Mouse (Mus musculus): ENCODE data around the gene Slc22a5. TPM values are rescaled to one million over a fixed set of nuclear protein-coding genes. Genes with fewer than 3 reads are reported as not detected.
"Not testable (repeated sequence)": the region's sequence is repeated elsewhere in the genome, so short reads cannot be mapped to it uniquely, and the experiment has no call there.

The Slc22a5 gene
- total RNA-seq, 2 experiments from 2014 or later = 11.1 to 11.2 TPM

- DNase-seq = peak; percentile 37
These were observed 455 bp downstream of the Slc22a5 start for GRCm38 (mm10) chr11:53890906-53891504.

GRCm38 (mm10) chr11:53890225-53890624 is 1.2 kb downstream of the Slc22a5 start:
- DNase-seq = no peak
- intact Hi-C loops (cut with DNase I; ENCODE audit: low total_unique reads) = no loop called here

More at GRCm38 (mm10) chr11:53890906-53891504, 455 bp downstream of the Slc22a5 start:
- intact Hi-C loops (cut with DNase I; ENCODE audit: low total_unique reads) = no loop called here

DNA sequence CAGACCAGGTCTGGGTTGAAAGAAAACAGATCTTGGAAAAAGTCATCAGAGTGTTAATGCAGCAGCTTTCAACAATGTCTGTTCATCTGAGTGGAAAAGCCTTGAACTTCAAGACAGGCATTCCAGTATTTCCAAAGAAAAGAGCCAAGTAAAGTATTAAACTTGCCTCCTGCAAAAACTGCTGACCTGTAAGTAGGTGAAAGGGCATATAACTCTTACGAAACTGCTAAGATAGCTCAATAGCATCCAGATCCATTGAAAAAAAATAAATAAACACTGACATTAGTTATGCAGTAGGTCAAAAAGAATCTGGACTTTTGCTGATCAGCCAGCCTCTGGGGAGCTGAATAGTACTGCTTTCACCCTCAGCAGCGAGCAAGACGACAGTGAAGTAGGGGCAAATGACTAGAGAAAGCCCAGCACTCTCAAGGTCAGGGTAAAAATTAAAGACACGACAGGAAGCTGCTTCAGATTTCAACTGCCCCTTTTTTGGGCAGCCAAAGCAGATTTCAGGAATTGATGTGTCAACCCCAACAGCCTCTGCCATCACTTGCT is 2.3 kb downstream of the Slc22a5 start:
- intact Hi-C loops (cut with DNase I; ENCODE audit: low total_unique reads) = no loop called here
- no peak for DNase-seq

- no peak for DNase-seq
- intact Hi-C loops (cut with DNase I; ENCODE audit: low total_unique reads) = no loop called here
These were observed 3.2 kb downstream of the Slc22a5 start for GRCm38 (mm10) chr11:53888242-53888641.

- intact Hi-C loops (cut with DNase I; ENCODE audit: low total_unique reads) = no loop called here
- no peak for DNase-seq
These were observed 8.2 kb downstream of the Slc22a5 start for GRCm38 (mm10) chr11:53883287-53883686.

DNA sequence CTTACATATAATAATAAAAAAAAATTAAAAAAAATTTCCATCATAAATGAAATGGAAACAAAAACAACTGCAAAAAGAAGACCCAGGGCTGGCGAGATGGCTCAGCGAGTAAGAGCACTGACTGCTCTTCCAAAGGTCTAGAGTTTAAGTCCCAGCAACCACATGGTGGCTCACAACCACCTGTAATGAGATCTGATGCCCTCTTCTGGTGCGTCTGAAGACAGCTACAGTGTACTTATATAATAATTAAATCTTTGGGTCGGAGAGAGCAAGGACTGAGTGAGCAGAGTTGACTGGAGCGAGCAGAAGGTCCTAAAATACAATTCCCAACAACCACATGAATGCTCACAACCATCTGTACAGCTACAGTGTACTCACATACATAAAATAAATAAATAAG is 13.4 kb downstream of the Slc22a5 start:
- DNase-seq; intact Hi-C loops (cut with DNase I; ENCODE audit: low total_unique reads): not testable (repeated sequence)

- DNase-seq = no peak
- intact Hi-C loops (cut with DNase I; ENCODE audit: low total_unique reads) = no loop called here
These were observed 15.0 kb downstream of the Slc22a5 start for GRCm38 (mm10) chr11:53876488-53876887.

DNA sequence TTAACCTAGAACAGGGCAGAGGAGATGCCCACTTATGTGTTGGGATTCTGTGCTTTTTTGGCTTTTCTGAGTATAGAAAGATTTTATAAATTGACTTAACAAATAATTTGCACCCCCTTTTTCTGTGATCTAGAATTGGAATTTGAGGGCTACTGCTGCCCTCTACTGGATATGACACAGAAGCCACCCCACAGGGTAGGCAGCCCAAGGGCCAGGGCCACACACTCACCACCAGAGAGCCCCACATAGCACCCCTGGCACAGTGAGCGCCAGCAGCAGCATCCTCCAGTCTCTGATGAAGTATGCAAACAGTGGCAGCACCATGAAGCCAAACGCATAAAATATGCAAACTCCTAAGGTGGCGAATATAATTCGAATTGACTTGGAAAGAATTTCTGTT is 16.8 kb downstream of the Slc22a5 start:
- DNase-seq = no peak

GRCm38 (mm10) chr11:53873909-53874704 is 17.4 kb downstream of the Slc22a5 start:
- DNase-seq; intact Hi-C loops (cut with DNase I; ENCODE audit: low total_unique reads): not testable (repeated sequence)

More for the DNA sequence above, 16.8 kb downstream of the Slc22a5 start:
- intact Hi-C loops (cut with DNase I; ENCODE audit: low total_unique reads) = no loop called here

- DNase-seq = no peak
- intact Hi-C loops (cut with DNase I; ENCODE audit: low total_unique reads) = no loop called here
These were observed 19.5 kb downstream of the Slc22a5 start for GRCm38 (mm10) chr11:53871786-53872507.

DNA sequence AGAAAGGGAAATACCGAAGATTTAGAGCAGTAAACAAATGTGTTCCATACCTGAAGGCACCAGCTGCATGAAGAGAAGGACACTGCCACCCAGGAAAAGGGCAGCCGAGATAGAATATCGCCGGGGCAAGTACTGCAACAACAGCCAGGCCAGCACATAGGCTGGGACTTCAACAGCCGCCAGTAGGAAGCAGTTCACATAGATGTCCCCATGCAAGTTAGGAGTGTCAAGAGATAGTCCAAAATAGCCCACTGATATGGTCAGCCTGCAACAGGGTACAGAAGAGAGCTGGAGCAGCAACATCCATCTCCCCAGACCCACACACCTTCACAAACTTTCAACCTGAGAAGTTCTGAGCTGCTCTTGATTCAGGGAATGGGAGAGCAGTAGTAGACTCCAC is 22.3 kb downstream of the Slc22a5 start:
- intact Hi-C loops (cut with DNase I; ENCODE audit: low total_unique reads) = no loop called here
- DNase-seq = no peak

GRCm38 (mm10) chr11:53868323-53868722 is 23.1 kb downstream of the Slc22a5 start:
- DNase-seq; intact Hi-C loops (cut with DNase I; ENCODE audit: low total_unique reads): not testable (repeated sequence)

DNA sequence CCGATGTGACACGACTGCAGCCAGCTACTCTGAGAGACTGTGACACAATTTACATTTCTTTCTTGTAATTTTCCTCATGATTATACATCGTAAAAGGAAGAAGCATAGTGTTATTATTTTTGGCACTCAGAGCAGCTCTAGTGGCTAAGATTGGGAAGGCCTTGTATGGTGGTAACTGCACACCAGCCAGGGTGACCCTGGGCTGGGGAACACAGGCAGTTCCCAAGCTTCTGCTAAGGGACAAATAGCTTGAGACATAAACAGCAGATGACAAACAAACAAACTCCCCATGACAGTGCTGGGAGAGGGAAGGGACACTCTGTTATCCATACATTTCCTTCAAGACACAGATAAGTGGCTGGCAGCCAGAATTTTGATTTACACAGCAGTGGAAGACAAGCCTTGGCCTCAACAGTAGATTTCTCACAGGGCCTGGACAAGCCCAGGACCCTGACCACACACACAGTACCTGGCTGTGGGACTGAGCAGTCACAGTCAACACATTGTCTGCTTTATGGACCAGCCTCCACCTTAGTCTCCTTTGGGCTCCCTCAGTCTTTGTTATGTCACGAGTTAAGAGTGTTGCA is 26.6 kb downstream of the Slc22a5 start:
- intact Hi-C loops (cut with DNase I; ENCODE audit: low total_unique reads); DNase-seq: not testable (repeated sequence)

DNA sequence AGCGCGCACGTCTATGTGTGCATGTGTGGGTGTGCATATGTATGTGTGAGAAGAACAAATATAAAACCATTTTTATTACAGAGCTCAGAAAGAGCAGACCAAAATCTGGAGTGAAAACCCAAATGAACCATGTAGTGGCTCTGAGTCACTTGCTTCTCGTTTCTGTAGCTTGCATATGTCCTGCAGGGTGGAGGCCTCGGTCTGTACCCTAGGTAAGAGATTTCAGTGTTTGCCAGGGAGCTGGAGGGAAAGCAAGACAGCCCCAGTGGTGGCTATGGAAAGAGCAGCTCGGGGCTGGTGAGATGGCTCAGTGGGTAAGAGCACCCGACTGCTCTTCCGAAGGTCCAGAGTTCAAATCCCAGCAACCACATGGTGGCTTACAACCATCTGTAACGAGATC is 30.5 kb downstream of the Slc22a5 start:
- DNase-seq; intact Hi-C loops (cut with DNase I; ENCODE audit: low total_unique reads): not testable (repeated sequence)

DNA sequence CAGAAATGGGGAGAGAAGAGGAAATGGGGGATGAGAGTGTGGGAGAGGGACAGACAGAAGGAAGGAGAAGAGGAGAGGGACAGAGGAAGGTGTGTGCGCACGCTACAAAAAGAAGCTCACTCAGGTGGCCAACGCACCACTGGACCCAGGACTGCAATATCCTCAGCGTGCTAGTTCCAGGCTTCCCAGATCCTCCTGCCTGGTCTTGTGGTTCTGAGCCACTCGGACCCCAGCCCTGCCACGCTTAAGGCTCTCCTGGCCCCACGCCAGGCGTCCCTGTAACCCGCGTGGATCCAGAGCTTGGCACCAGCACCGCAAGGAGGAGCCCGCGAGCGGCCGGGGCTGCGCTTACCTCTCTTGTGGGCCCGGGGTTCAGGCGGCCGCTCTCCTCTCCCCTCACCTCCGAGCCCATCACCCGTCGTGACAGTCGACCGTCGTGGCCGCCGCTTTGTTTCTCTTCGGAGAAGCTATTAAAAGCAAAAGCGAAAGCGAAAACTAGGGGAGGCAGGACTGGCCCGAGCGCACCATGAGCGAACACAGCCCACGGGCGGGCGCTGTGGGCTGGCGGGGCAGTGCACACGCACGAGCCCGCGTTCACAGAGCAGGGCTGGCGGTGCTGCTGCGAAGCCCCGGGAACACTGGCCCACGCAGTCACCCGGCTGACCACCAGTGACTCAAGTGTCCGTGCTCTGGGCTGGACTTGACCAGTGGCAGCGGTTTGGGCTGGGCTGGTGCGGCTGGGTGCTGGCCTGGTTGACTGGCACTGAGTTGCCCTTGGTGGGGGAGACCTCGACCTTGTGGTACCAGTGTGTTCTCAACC is 32.5 kb downstream of the Slc22a5 start, which contains the start of gene Gm12216:
TSS of gene Gm12216 (minus strand) at position 496 of the 820 bp plus-strand sequence.
- intact Hi-C loops (cut with DNase I; ENCODE audit: low total_unique reads) = not testable (repeated sequence)
- DNase-seq = peak; percentile 48

- no peak for DNase-seq
- intact Hi-C loops (cut with DNase I; ENCODE audit: low total_unique reads) = no loop called here
These were observed 33.3 kb downstream of the Slc22a5 start for GRCm38 (mm10) chr11:53858058-53858760.

GRCm38 (mm10) chr11:53853665-53854064 is 37.8 kb downstream of the Slc22a5 start:
- intact Hi-C loops (cut with DNase I; ENCODE audit: low total_unique reads) = loop anchor here (5.0 kb wide), 1 partner anchor 96 kb away; no protein-coding TSS in a partner anchor
- DNase-seq = no peak

GRCm38 (mm10) chr11:53851795-53852194 is 39.7 kb downstream of the Slc22a5 start:
- intact Hi-C loops (cut with DNase I; ENCODE audit: low total_unique reads) = loop anchor here (5.0 kb wide), 1 partner anchor 94 kb away; no protein-coding TSS in a partner anchor
- DNase-seq = no peak

Data from gastrocnemius, postnatal 14 days (tissue).